Mouse (Mus musculus) c-Kit-positive CD71-positive TER-119-negative erythroid progenitor cells, embryonic 14.5 days (primary cell): ENCODE measurements around the gene Ptpn3.
"Not testable (repeated sequence)": the region's sequence is repeated elsewhere in the genome, so short reads cannot be mapped to it uniquely, and the experiment has no call there.

Experiments used
- DNase-seq: peaks from one replicate; pipeline ENCODE4 v3.0.0-alpha.2; 2013; ENCODE audit warnings: low read depth

The Ptpn3 gene

GRCm38 (mm10) chr4:57299308-57299700 is 2.3 kb downstream of the Ptpn3 start:
- no peak for DNase-seq

- no peak for DNase-seq
Measured at GRCm38 (mm10) chr4:57298181-57298580, 3.5 kb downstream of the Ptpn3 start.

- no peak for DNase-seq
Measured at GRCm38 (mm10) chr4:57294971-57295656, 6.5 kb downstream of the Ptpn3 start.

- DNase-seq: no peak
Measured at GRCm38 (mm10) chr4:57292670-57293069, 9.0 kb downstream of the Ptpn3 start.

- no peak for DNase-seq
Measured at GRCm38 (mm10) chr4:57290049-57290448, 11.6 kb downstream of the Ptpn3 start.

- no peak for DNase-seq
Measured at GRCm38 (mm10) chr4:57287808-57288207, 13.8 kb downstream of the Ptpn3 start.

- no peak for DNase-seq
Measured at GRCm38 (mm10) chr4:57285251-57285650, 16.4 kb downstream of the Ptpn3 start.

GRCm38 (mm10) chr4:57283189-57283588 is 18.4 kb downstream of the Ptpn3 start:
- no peak for DNase-seq

GRCm38 (mm10) chr4:57282630-57283029 is 19.0 kb downstream of the Ptpn3 start:
- no peak for DNase-seq

- DNase-seq: no peak
Measured at GRCm38 (mm10) chr4:57282179-57282578, 19.5 kb downstream of the Ptpn3 start.

GRCm38 (mm10) chr4:57280888-57281287 is 20.7 kb downstream of the Ptpn3 start:
- DNase-seq: no peak

GRCm38 (mm10) chr4:57279229-57279628 is 22.4 kb downstream of the Ptpn3 start:
- DNase-seq: no peak

GRCm38 (mm10) chr4:57278812-57279211 is 22.8 kb downstream of the Ptpn3 start:
- no peak for DNase-seq

GRCm38 (mm10) chr4:57277671-57278070 is 24.0 kb downstream of the Ptpn3 start:
- DNase-seq: no peak

- DNase-seq: peak; percentile 32
Measured at GRCm38 (mm10) chr4:57275116-57275743, 26.4 kb downstream of the Ptpn3 start.

GRCm38 (mm10) chr4:57273532-57274502 is 27.8 kb downstream of the Ptpn3 start:
- no peak for DNase-seq

GRCm38 (mm10) chr4:57270991-57271390 is 30.6 kb downstream of the Ptpn3 start:
- DNase-seq: no peak

- DNase-seq: not testable (repeated sequence)
Measured at GRCm38 (mm10) chr4:57270489-57270888, 31.1 kb downstream of the Ptpn3 start.

GRCm38 (mm10) chr4:57269344-57269743 is 32.3 kb downstream of the Ptpn3 start:
- DNase-seq: no peak

- DNase-seq: no peak
Measured at GRCm38 (mm10) chr4:57268330-57268729, 33.3 kb downstream of the Ptpn3 start.

- no peak for DNase-seq
Measured at GRCm38 (mm10) chr4:57266389-57266788, 35.2 kb downstream of the Ptpn3 start.

GRCm38 (mm10) chr4:57263695-57264094 is 37.9 kb downstream of the Ptpn3 start:
- DNase-seq: no peak
